Mouse (Mus musculus) megakaryocyte progenitor cell, adult 5-6 weeks (primary cell): ENCODE measurements at regions not wholly inside any gene's neighbourhood (a gene's known extent, or its start where the extent isn't known, plus 50 kb on each side); places are given as distances from the start of the nearest gene placed in this dataset.
"Not testable (repeated sequence)": the region's sequence is repeated elsewhere in the genome, so short reads cannot be mapped to it uniquely, and the experiment has no call there.

Experiments
- ATAC-seq: replicated peaks from 2 replicates; pipeline ENCODE4 v1.8.0; 2016; ENCODE audit warnings: mild to moderate bottlenecking, moderate TSS enrichment, inconsistent platforms; ENCODE audit not compliant: poor library complexity

- no peak for ATAC-seq
Observed at GRCm38 (mm10) chr16:55168433-55168832, 129.4 kb downstream of the Zpld1 start.

- ATAC-seq = no peak
Observed at GRCm38 (mm10) chr16:55166181-55166848, 131.5 kb downstream of the Zpld1 start.

GRCm38 (mm10) chr16:55162926-55163325 lies 134.9 kb downstream of the Zpld1 start:
- peak; percentile 65 for ATAC-seq

- ATAC-seq = peak; percentile 97
Observed at GRCm38 (mm10) chr16:55151726-55152125, 146.1 kb downstream of the Zpld1 start.

GRCm38 (mm10) chr16:55142431-55143173 lies 155.2 kb downstream of the Zpld1 start:
- ATAC-seq = no peak

GRCm38 (mm10) chr16:55134961-55135360 lies 162.8 kb downstream of the Zpld1 start:
- no peak for ATAC-seq

DNA sequence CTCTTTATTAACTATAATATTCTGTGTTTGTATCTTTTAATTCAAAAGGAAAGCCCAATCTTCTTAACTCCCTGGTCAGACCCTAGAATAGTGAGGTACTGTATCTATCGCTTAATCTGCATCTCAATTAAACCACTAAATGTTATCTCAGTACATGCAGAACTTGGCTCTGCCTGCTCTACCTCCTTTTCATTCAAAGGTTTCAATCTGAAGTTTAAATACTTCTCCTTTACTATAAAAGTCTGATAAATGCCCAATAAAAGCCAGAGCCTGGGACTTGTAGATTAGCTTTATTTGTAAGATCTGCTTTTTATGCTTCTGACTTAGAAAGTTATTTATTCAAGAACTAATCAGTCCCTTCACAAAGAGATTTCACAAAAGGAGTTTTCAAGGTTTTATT lies 200.1 kb downstream of the Zpld1 start:
- ATAC-seq = no peak

- ATAC-seq = no peak
Observed at GRCm38 (mm10) chr16:55087461-55087860, 210.3 kb downstream of the Zpld1 start.

DNA sequence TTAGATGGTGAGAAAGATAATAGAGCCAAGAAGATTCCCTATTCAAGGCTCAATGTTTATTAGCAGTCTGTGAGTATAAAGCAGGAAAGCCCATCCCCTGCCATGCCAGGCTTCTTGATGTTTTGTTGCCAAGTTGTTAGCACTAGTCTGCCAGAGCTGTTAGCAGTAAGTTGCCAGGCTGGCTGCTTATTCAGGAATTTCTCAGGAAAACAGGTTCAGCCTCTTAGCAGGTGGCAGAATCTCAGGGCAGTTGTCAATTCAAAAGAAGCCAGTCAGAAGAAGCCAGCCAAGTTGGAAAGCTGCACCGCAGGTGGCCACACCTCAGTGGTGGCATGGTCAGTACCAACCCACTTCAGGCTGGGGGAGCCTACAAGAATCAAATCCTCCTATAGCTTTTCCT lies 221.6 kb downstream of the Zpld1 start:
- ATAC-seq = no peak

DNA sequence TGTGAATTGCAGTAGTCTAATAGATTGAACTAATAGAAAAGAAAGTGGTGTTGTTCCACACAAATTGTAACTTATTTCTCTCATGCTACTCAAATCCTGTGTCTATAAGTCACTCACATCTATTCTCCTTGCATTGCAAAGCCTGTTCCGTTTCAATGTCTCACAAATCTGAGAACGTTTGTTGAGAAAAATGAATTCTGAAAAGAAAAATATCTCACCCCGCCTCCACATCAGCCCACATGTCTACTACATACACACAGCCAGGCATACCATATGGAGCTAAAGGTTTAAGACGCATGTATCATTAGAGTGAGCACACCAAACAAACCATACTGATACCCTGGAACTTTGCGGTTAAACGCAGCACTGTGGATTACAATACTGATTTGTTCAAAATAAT lies 258.0 kb downstream of the Zpld1 start:
- no peak for ATAC-seq

DNA sequence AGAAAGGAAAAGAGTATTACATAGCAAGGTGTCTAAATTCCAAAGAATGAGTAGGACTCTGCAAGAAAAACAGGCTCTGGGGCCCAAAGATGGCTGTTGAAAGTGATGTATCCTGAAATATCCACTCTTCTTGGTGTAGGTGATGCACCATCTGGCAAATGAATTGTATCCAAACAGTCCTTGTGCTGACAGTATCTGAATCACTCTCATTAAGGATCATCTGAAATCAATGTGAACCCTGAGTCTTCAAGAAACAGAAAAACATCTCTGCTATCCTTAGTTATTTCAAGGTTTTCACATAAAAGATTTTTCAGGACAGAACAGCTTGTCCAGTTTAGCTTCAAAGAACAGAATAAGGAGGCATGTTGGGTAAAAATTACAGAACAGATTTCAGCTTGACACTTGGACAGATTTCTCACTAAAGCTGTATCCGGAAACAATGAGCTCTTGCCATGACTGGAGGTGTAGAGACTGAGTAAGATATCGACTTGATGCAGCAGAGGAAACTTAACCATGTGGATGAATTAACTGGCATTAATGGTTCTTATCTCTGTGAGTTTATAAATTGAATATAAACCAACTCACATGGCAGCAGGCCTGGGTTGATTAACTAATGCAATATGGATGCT lies 296.0 kb downstream of the Zpld1 start:
- ATAC-seq = no peak

DNA sequence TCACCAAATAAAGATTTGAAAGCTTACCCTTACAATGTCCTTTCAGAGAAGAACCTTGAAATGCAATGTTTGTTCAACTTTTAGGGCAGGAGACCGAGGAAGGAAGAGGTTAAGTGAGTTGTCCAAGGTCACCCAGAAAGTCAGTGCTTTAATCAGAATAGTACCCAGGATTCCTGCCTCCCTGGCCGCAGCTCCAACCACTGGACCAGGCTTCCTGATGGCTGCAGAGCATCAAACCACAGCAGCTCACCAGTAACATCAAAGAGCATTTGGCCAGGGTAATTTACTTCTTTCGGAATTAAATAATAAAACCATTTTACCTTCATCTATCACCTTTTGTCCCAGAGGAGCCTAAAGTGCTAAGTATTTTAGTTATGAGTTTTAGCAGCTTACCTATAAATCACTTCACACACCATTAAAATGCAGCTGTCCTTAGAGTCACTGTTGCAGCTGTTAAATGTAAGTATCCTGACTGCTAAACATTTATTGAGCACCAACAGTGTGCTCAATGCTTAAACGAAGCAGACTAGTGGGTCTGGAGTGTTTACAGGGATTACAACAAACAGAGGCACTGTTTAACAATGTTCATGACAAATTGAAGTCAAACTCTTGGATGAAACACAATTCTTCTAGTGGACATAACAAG lies 306.1 kb downstream of the Zpld1 start:
- no peak for ATAC-seq

DNA sequence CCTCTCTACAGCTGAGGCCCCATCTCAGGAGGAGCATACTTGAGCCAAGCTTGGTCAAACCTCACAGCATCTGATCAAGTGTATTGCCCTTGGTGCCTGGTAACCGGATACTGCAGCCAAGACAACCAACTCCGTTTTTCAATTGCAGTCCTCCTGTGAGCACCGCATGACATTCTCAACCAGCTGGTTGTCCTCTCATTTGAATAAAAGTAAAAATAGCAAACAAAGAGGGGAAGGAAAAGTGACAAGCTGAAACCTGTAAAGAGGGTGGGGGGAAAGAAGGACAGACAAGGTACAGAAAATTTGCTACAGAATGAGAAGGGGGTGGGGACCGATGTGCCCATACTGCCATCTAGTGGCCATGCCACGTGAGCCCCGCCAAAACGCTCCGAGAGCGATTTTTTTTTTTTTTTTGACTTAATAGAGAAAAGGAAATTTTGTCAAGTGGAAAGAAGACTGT lies 314.0 kb downstream of the Zpld1 start:
- ATAC-seq = peak; percentile 91

- ATAC-seq = no peak
Observed at GRCm38 (mm10) chr16:54970356-54970755, 327.4 kb downstream of the Zpld1 start.

DNA sequence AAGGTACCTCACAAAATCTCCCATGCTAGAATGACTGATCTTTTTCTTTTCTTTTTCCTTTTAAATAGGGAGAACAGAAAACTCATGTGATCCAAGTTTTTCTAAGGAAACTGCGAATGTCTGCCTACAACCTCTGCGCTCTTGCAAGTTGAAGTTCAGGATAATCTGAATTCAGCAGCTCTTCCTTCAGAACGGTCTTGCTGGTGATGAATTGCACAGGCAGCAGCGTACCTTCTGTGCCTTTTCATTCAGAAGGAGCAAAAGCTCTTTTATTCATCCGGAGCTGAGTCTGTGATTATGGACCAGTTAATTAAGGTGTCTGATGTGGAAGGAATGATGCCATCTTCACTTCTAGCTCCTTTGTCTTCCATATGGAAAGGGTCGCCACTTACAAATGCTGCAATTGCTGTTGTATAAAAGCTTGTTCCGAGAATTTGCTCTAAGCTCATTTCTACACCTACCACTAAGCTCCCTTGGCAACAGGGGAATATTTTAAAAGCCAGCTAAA lies 353.9 kb downstream of the Zpld1 start:
- no peak for ATAC-seq

DNA sequence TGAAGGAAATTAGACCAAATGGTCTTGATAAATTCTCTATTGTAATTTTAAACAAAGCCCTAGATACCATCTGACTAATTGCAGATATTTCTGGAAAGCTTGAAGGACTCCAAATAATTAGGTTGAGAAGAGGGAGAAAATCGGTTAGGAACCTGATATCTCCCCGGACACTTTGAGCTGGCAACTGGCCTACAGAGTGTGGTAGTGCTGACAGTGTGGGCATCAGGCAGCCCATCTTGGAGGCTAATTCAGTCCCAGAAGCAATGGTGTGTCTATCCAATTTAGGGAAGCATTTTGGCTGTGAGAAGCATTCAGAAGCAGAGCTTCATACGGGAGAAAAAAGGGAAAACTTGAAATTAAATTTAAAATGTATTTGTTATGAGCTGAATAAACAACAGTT lies 369.5 kb downstream of the Zpld1 start:
- no peak for ATAC-seq

DNA sequence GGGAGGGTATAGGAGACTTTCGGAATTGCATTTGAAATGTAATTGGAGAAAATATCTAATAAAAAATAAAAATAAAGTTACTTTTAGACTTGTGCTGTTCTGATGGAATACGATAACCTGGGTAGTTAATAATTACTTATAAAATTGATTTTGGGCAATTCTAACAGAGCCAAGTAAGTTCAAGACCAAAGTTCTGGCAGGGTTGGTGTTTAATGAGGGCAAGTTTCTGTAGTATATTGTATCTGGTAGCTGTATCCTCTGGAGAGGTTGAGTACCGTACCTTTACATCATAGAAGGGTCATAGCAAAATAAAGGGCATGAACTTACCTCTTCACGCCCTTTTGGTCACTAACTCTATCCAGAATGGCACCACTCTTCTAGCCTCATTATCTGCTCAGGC lies 394.9 kb downstream of the Zpld1 start:
- ATAC-seq = no peak

GRCm38 (mm10) chr16:54901461-54901860 lies 396.3 kb downstream of the Zpld1 start:
- ATAC-seq = no peak

- ATAC-seq = no peak
Observed at GRCm38 (mm10) chr16:54894661-54895060, 403.1 kb downstream of the Zpld1 start.

- ATAC-seq = no peak
Observed at GRCm38 (mm10) chr16:54857369-54857768, 440.4 kb downstream of the Zpld1 start.

DNA sequence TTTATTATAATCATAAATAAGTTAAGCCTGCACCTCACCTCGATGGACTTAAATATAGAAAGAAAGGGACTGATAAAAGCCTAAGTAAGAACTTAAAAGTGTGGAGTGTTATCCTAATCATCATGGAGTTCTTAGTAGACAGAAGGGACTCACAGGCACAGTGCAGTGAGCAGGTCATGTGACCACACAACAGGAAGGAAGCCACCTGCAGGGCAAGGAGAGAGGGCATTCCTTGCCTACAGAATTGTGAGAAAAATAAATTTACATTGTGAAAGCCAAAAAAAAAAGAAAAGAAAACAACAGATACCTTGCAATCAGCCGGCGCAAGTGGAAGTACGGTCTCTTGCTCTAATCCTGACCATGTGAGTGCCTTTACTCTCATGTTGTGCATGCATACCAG lies 454.8 kb downstream of the Zpld1 start:
- not testable (repeated sequence) for ATAC-seq
